Mouse (Mus musculus) neural tube, embryonic 13.5 days (tissue): ENCODE measurements at regions not wholly inside any gene's neighbourhood (a gene's known extent, or its start where the extent isn't known, plus 50 kb on each side); places are given as distances from the start of the nearest gene placed in this dataset.

ENCODE experiments used
- ATAC-seq: fragments of 200-750 bp; cut with Nextera tagmentation; 2 replicates; pipeline ENCODE4 v1.8.0; 2017; ENCODE audit warnings: low read depth, mild to moderate bottlenecking, moderate TSS enrichment, moderate library complexity
- H3K27ac ChIP-seq: fragments of 300-500 bp; sonication (generic); replicated peaks from 2 replicates; pipeline ENCODE4 v1.5.1; 2015; ENCODE audit warnings: moderate library complexity, mild to moderate bottlenecking, inconsistent platforms
- H3K27me3 ChIP-seq: fragments of 300-500 bp; sonication (generic); 2 replicates; pipeline ENCODE4 v1.6.1; 2015; ENCODE audit warnings: mild to moderate bottlenecking, inconsistent platforms
- H3K36me3 ChIP-seq: fragments of 300-500 bp; sonication (generic); 2 replicates; pipeline ENCODE4 v1.6.1; 2015; ENCODE audit warnings: mild to moderate bottlenecking, inconsistent platforms
- H3K4me1 ChIP-seq: fragments of 300-500 bp; sonication (generic); replicated peaks from 2 replicates; pipeline ENCODE4 v1.6.1; 2015; ENCODE audit warnings: inconsistent platforms
- H3K4me2 ChIP-seq: fragments of 300-500 bp; sonication (generic); 2 replicates; pipeline ENCODE4 v1.6.1; 2015; ENCODE audit warnings: inconsistent platforms, mild to moderate bottlenecking, moderate library complexity
- H3K4me3 ChIP-seq: fragments of 300-500 bp; sonication (generic); 2 replicates; pipeline ENCODE4 v1.5.1; 2015; ENCODE audit warnings: mild to moderate bottlenecking, inconsistent platforms
- H3K9ac ChIP-seq: fragments of 300-500 bp; sonication (generic); 2 replicates; pipeline ENCODE4 v1.6.1; 2015; ENCODE audit warnings: moderate library complexity, mild to moderate bottlenecking, inconsistent platforms
- H3K9me3 ChIP-seq: fragments of 300-500 bp; sonication (generic); 2 replicates; pipeline ENCODE4 v1.6.1; 2016; ENCODE audit warnings: inconsistent platforms
- WGBS: fragments of 180-500 bp; shearing (Covaris S2); methylation state at CpG from one replicate; pipeline ENCODE4 v1.1.7; 2015; 5-methylcytosine and 5-hydroxymethylcytosine counted together

- no peak overlapping the region for H3K4me3 ChIP-seq
- H3K9ac ChIP-seq, result no peak overlapping the region
- no peak for ATAC-seq
- no peak overlapping the region for H3K4me2 ChIP-seq
- no peak overlapping the region for H3K27ac ChIP-seq
- H3K4me1 ChIP-seq, result peaks cover 6% of the 10 kb centered on the region
- no peaks in the 10 kb centered on the region for H3K9me3 ChIP-seq
- WGBS, result 88% methylated on average over 14 of the region's 14 CpGs
- H3K27me3 ChIP-seq, result no peaks in the 10 kb centered on the region
- no peaks in the 10 kb centered on the region for H3K36me3 ChIP-seq
Measured at GRCm38 (mm10) chr2:128367266-128368150, 223.5 kb upstream of the Spdye4c start.

- H3K9me3 ChIP-seq, result no peaks in the 10 kb centered on the region
- H3K9ac ChIP-seq, result no peak overlapping the region
- WGBS, result 76% methylated on average over 7 of the region's 7 CpGs
- no peaks in the 10 kb centered on the region for H3K27me3 ChIP-seq
- no peaks in the 10 kb centered on the region for H3K36me3 ChIP-seq
- H3K4me1 ChIP-seq, result peaks cover 14% of the 10 kb centered on the region
- no peak overlapping the region for H3K27ac ChIP-seq
- ATAC-seq, result no peak
- H3K4me3 ChIP-seq, result no peak overlapping the region
- no peak overlapping the region for H3K4me2 ChIP-seq
Measured at GRCm38 (mm10) chr2:128368534-128369273, 222.3 kb upstream of the Spdye4c start.

DNA sequence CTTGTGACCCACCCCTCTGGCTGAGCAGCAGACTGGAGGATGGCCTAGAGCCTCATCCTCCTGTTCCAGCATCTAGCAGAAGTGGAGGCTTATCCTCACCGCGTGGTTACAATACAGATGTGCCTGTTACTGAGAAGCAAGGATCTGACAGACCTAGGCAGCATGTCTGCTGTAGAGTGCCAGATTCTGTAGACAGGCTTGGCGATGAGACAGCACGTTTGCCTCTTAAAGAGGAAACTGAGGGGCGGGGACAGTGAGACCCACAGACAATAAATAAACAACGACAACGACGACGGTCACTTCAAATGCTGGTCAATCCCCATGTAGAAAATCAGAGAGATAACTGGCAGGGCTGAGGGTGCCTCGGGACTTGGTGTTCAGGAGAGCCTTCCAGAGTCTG lies 220.2 kb upstream of the Spdye4c start:
- H3K4me1 ChIP-seq, result peaks cover 16% of the 10 kb centered on the region
- no peak overlapping the region for H3K4me3 ChIP-seq
- H3K36me3 ChIP-seq, result no peaks in the 10 kb centered on the region
- H3K4me2 ChIP-seq, result no peak overlapping the region
- 74% methylated on average over 10 of the region's 10 CpGs for WGBS
- ATAC-seq, result no peak
- no peak overlapping the region for H3K27ac ChIP-seq
- H3K9me3 ChIP-seq, result no peaks in the 10 kb centered on the region
- no peaks in the 10 kb centered on the region for H3K27me3 ChIP-seq
- H3K9ac ChIP-seq, result no peak overlapping the region

DNA sequence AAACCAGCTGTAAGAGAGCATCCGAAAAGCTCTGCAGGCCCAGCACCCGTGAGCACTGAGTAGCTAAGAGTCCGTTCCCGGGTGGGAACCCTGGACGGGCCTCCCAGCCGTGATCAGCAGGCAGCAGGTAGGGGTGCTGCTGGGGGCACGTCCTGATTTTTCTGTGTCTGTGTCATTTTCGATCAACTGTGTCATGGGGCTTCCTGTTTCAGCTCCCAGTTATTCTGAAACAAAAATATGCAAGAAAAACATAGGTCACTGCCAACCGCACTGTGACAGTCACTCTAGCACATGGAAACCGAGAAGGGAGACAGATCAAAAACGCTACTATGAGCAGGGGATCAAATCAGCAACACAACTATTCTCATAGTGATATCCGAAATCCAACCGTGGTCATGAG lies 218.8 kb upstream of the Spdye4c start:
- ATAC-seq, result no peak

DNA sequence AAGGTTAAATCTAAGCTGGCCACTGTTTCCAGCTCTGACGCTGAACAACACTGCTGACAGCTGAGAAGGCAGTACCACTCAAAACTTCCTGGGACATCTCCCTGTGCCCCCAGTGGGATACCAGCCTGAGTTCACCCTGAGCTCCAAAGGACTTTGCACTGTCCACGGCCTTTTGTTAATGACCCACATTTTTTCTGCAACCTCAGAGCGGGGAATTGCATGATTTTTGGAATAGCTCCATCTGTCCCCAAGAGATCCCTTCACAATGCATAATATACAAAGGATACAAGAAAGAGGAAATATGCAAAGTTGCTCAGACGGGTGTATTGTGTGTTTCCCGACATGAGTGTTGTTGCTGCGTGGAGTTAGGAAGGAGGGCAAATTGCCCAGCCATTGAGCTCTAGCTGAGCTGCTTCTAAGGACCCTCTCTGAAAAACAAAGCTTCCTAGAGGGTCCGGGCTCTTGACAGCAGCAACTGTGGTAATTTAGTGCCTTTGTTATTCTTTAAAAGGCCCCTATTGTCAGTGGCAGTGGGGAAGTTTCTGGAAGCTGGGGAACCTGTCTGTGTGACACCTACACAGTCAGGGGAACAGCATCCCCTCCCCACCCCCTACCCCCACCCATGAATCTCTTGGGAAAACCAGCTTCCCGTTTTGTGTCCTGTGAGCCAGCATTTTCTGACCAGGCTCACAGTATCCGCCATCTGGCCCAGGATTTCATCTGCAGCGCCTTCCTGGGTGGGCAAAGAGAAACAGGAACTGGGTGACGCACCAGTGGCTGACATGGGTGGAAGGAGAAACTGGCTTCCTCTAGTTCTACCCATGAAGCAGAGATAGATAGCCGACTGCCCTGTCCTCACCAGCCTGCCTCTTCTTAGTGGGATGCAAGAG lies 217.4 kb upstream of the Spdye4c start:
- Histone ChIP-seq H3K27ac (peak overlapping the region; percentile 39; the same call in 1 of the 2 replicates), H3K4me1 (peaks cover 16% of the 10 kb centered on the region), H3K9ac (no peak overlapping the region), H3K27me3 (no peaks in the 10 kb centered on the region; the same call in 1 of the 2 replicates), H3K9me3 (no peaks in the 10 kb centered on the region), H3K4me2 (no peak overlapping the region), H3K4me3 (no peak overlapping the region), H3K36me3 (no peaks in the 10 kb centered on the region)
- no peak; the same call in 1 of the 2 replicates for ATAC-seq
- 26% methylated on average over 12 of the region's 12 CpGs for WGBS

More for the DNA sequence above, 218.8 kb upstream of the Spdye4c start:
- Histone ChIP-seq H3K9ac (no peak overlapping the region), H3K4me3 (no peak overlapping the region), H3K4me2 (no peak overlapping the region), H3K9me3 (no peaks in the 10 kb centered on the region), H3K27ac (no peak overlapping the region), H3K4me1 (peaks cover 16% of the 10 kb centered on the region), H3K36me3 (no peaks in the 10 kb centered on the region), H3K27me3 (no peaks in the 10 kb centered on the region; the same call in 1 of the 2 replicates)
- WGBS, result 90% methylated on average over 13 of the region's 13 CpGs

- H3K27ac ChIP-seq, result peak overlapping the region; percentile 39; the same call in 1 of the 2 replicates
- H3K4me1 ChIP-seq, result peaks cover 16% of the 10 kb centered on the region
- WGBS, result 89% methylated on average over 2 of the region's 2 CpGs
- no peaks in the 10 kb centered on the region for H3K36me3 ChIP-seq
- no peak overlapping the region for H3K4me2 ChIP-seq
- no peak for ATAC-seq
- no peak overlapping the region for H3K9ac ChIP-seq
- no peaks in the 10 kb centered on the region; the same call in 1 of the 2 replicates for H3K27me3 ChIP-seq
- no peak overlapping the region for H3K4me3 ChIP-seq
- no peaks in the 10 kb centered on the region for H3K9me3 ChIP-seq
Measured at GRCm38 (mm10) chr2:128374253-128374566, 216.8 kb upstream of the Spdye4c start.

DNA sequence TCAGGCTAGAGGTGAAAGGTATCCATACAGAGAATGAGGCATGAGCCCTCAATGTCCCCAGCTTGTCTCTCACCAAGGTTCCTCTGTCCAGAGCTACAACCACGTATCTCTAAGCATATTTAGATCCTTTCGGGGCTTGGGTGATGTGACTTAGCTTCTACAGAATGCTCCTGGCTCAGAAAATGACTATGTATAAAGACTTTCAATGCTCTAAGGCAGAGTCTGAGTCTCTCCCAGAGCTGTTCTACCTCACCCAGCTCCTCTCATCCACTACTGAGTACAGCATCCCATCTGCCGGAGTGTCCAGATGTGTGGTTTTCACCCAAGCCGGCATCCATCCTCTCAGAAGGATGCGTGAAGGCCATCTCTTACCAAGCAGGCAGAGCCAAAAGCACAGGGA lies 216.1 kb upstream of the Spdye4c start:
- H3K4me3 ChIP-seq, result no peak overlapping the region
- H3K9me3 ChIP-seq, result no peaks in the 10 kb centered on the region
- no peaks in the 10 kb centered on the region; the same call in 1 of the 2 replicates for H3K27me3 ChIP-seq
- 94% methylated on average over 5 of the region's 5 CpGs for WGBS
- no peak overlapping the region for H3K4me2 ChIP-seq
- peaks cover 23% of the 10 kb centered on the region for H3K4me1 ChIP-seq
- no peak overlapping the region for H3K27ac ChIP-seq
- H3K9ac ChIP-seq, result no peak overlapping the region
- ATAC-seq, result no peak
- H3K36me3 ChIP-seq, result no peaks in the 10 kb centered on the region

DNA sequence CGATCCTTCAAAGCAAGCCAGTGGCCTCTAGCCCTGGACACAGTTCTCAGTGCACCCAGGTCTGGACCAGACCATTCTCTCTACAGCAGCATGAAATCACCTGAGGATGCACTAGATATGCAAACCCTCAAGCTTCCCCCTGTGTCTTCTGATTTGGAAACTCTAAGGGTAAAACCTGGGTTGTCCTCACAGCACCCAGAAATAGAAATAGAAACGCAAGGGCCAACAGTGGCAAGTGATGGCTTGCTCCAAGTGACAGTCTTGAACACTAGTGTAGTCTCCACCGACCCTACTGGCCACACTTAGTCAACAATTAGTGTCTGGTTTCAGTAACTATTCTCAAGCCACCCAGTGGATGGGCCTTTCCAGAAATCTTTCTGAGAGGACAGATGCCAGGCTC lies 215.2 kb upstream of the Spdye4c start:
- Histone ChIP-seq H3K9me3 (no peaks in the 10 kb centered on the region), H3K9ac (no peak overlapping the region), H3K27ac (no peak overlapping the region), H3K4me3 (no peak overlapping the region), H3K36me3 (no peaks in the 10 kb centered on the region), H3K4me2 (no peak overlapping the region), H3K4me1 (peaks cover 30% of the 10 kb centered on the region), H3K27me3 (no peaks in the 10 kb centered on the region; the same call in 1 of the 2 replicates)
- WGBS, result 97% methylated on average over 3 of the region's 3 CpGs
- ATAC-seq, result no peak

DNA sequence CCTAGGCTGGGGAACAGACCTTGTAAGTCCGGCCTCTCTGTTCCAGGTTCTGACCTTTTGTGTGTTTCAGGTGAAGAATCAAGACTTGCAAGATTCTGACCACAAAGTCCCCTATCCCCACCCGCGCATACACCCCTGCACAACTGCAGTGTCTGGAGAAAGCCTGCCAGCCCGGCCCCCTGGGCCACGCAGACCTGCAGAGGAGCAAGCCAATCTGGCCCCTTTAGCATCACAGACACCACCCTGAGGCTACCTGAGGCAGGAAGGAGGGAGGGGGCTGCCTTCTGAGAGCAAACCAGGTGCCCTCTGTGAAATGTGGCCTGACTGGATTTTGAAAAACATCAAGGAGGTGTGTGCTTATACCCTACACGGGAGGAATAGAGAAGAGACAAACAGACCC lies 213.8 kb upstream of the Spdye4c start:
- Histone ChIP-seq H3K9ac (no peak overlapping the region), H3K27me3 (no peaks in the 10 kb centered on the region; the same call in 1 of the 2 replicates), H3K4me2 (no peak overlapping the region), H3K36me3 (no peaks in the 10 kb centered on the region), H3K4me3 (no peak overlapping the region), H3K4me1 (peaks cover 30% of the 10 kb centered on the region), H3K27ac (no peak overlapping the region), H3K9me3 (no peaks in the 10 kb centered on the region)
- WGBS, result 70% methylated on average over 6 of the region's 6 CpGs
- ATAC-seq, result no peak

DNA sequence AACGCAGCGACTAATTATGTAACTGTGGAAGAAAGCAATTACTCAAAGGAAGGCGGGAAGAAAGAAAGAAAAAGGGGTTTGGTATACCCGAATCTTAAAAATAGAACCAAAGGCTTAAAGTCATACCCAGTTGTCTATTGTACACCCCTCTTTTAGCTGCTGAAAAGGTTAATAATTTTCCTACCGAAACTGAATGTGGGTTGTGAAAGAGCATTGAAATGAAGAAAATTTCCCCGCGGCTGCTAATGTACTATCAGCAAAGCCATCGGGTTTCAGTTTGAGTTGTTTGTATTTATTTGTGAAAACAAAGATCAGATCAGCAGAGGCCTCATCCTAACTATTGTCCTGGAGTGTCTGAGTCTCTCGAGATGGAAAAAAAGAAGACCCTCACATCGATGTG lies 213.3 kb upstream of the Spdye4c start:
- Histone ChIP-seq H3K9ac (no peak overlapping the region), H3K27me3 (no peaks in the 10 kb centered on the region; the same call in 1 of the 2 replicates), H3K9me3 (no peaks in the 10 kb centered on the region), H3K4me2 (no peak overlapping the region), H3K4me3 (no peak overlapping the region), H3K27ac (no peak overlapping the region), H3K36me3 (no peaks in the 10 kb centered on the region), H3K4me1 (peaks cover 30% of the 10 kb centered on the region)
- 66% methylated on average over 10 of the region's 10 CpGs for WGBS
- ATAC-seq, result no peak

GRCm38 (mm10) chr2:128378456-128378855 lies 212.6 kb upstream of the Spdye4c start:
- H3K27me3 ChIP-seq, result no peaks in the 10 kb centered on the region; the same call in 1 of the 2 replicates

More at GRCm38 (mm10) chr2:128378456-128378855, 212.6 kb upstream of the Spdye4c start:
- H3K27ac ChIP-seq, result no peak overlapping the region
- H3K4me2 ChIP-seq, result no peak overlapping the region
- no peaks in the 10 kb centered on the region for H3K9me3 ChIP-seq
- no peaks in the 10 kb centered on the region for H3K36me3 ChIP-seq
- ATAC-seq, result no peak
- no peak overlapping the region for H3K9ac ChIP-seq
- peaks cover 23% of the 10 kb centered on the region for H3K4me1 ChIP-seq
- 76% methylated on average over 7 of the region's 7 CpGs for WGBS
- no peak overlapping the region for H3K4me3 ChIP-seq
